Mouse (Mus musculus) heart, postnatal 0 days (tissue): Measurements from ENCODE around the gene Sez6l. TPM values are rescaled to one million over a fixed set of nuclear protein-coding genes. Genes with fewer than 3 reads are reported as not detected.
A peak's percentile ranks its signal among the peaks of the same experiment; 100 is the strongest.

ENCODE experiments used
- ATAC-seq: fragments of 200-750 bp; cut with Nextera tagmentation; 2 replicates; pipeline ENCODE4 v1.8.0; 2017; ENCODE audit warnings: low read depth, moderate number of reproducible peaks, moderate library complexity; ENCODE audit not compliant: insufficient read depth
- DNase-seq: peaks from one replicate; pipeline ENCODE4 v3.0.0-alpha.2; 2016; ENCODE audit warnings: low spot score
- H3K27ac ChIP-seq: fragments of 300-500 bp; sonication (generic); 2 replicates; pipeline ENCODE4 v1.5.1; 2014; ENCODE audit warnings: low read depth, mild to moderate bottlenecking
- H3K27me3 ChIP-seq: fragments of 300-500 bp; sonication (generic); 2 replicates; pipeline ENCODE4 v1.6.1; 2014; ENCODE audit warnings: low read length, mixed read lengths; ENCODE audit not compliant: control insufficient read depth, insufficient read depth
- H3K36me3 ChIP-seq: fragments of 300-500 bp; sonication (generic); replicated peaks from 2 replicates; pipeline ENCODE4 v1.6.1; 2014; ENCODE audit warnings: low read length, mixed read lengths; ENCODE audit not compliant: control insufficient read depth, insufficient read depth
- H3K4me1 ChIP-seq: fragments of 300-500 bp; sonication (generic); 2 replicates; pipeline ENCODE4 v1.6.1; 2014; ENCODE audit warnings: antibody characterized with exemption; ENCODE audit not compliant: control insufficient read depth, insufficient read depth
- H3K4me2 ChIP-seq: fragments of 300-500 bp; sonication (generic); 2 replicates; pipeline ENCODE4 v1.6.1; 2014; ENCODE audit warnings: low read depth, mild to moderate bottlenecking, low read length, moderate library complexity
- H3K4me3 ChIP-seq: fragments of 300-500 bp; sonication (generic); 2 replicates; pipeline ENCODE4 v1.5.1; 2014; ENCODE audit warnings: low read depth, low read length
- H3K9ac ChIP-seq: fragments of 300-500 bp; sonication (generic); replicated peaks from 2 replicates; pipeline ENCODE4 v1.6.1; 2014; ENCODE audit warnings: low read depth, low read length, mixed read lengths
- H3K9me3 ChIP-seq: fragments of 300-500 bp; sonication (generic); replicated peaks from 2 replicates; pipeline ENCODE4 v1.6.1; 2016; ENCODE audit warnings: low read length; ENCODE audit not compliant: control insufficient read depth
- CTCF ChIP-seq: IDR thresholded peaks from 2 replicates; pipeline ENCODE4 v1.5.1; 2016; ENCODE audit warnings: antibody characterized with exemption, control low read depth, low read depth
- EP300 ChIP-seq: IDR thresholded peaks from 2 replicates; pipeline ENCODE4 v1.6.1; 2016; ENCODE audit warnings: antibody characterized with exemption, low read depth
- WGBS: fragments of 180-500 bp; shearing (Covaris S2); extraction: QIAGEN DNeasy Blood & Tissue Kit; methylation state at CpG from one replicate; pipeline ENCODE4 v1.1.7; 2014; 5-methylcytosine and 5-hydroxymethylcytosine counted together
- polyA plus RNA-seq: library from polyadenylated mRNA; unstranded; fragments of >200 nt; fragmentation: Nextera tagmentation; extraction: Ambion mirVana; gene quantifications from 2 replicates; pipeline ENCODE4 v1.2.1, GENCODE M21; 2015
- total RNA-seq: library from RNA; depleted of rRNA; stranded (reverse); fragments of >200 nt; gene quantifications from 2 replicates; pipeline ENCODE4 v1.2.3, GENCODE M21; 2014; ENCODE audit warnings: low replicate concordance

The Sez6l gene
- total and polyA plus RNA-seq, 2 experiments from 2014 or later = 0.10 TPM; not detected in 1

DNA sequence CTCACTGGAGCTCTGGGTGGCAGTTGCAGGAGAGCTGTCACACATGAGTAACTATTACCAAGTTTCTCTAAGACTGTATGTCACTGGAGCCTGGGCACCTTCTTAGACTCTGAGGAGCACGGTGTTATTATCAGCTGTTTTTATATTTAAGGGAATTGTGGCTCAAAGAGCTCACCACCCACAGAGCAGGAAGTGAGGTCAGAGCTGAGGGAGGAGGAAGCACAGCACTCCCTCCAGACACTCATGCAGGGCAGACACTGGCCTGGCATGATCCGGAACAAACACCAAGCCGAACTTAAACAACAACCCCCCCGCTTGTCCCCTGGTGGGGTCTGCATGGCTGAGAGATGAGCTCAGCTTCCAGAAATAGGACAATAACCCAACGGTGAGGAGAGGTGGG lies 51.7 kb downstream of the Sez6l start:
- no peak overlapping the region for H3K27ac ChIP-seq
- H3K36me3 ChIP-seq = no peaks in the 10 kb centered on the region
- peaks cover 38% of the 10 kb centered on the region for H3K27me3 ChIP-seq
- WGBS = 18% methylated on average over 5 of the region's 5 CpGs
- H3K4me3 ChIP-seq = no peak overlapping the region
- ATAC-seq (peak; percentile 47; the same call in 1 of the 2 replicates), DNase-seq (no peak)
- no peak overlapping the region for H3K4me2 ChIP-seq
- no peaks in the 10 kb centered on the region for H3K9me3 ChIP-seq
- H3K4me1 ChIP-seq = no peaks in the 10 kb centered on the region
- TF ChIP-seq CTCF (no peak), EP300 (no peak)
- no peak overlapping the region for H3K9ac ChIP-seq

GRCm38 (mm10) chr5:112523796-112524195 lies 53.2 kb downstream of the Sez6l start:
- Histone ChIP-seq H3K27ac (no peak overlapping the region), H3K4me1 (no peaks in the 10 kb centered on the region), H3K27me3 (peaks cover 39% of the 10 kb centered on the region), H3K9ac (no peak overlapping the region), H3K36me3 (no peaks in the 10 kb centered on the region), H3K4me2 (no peak overlapping the region), H3K9me3 (no peaks in the 10 kb centered on the region), H3K4me3 (no peak overlapping the region)
- ATAC-seq (no peak), DNase-seq (no peak)
- 87% methylated on average over 2 of the region's 2 CpGs for WGBS
- no peak for TF ChIP-seq EP300
- no peak for TF ChIP-seq CTCF

GRCm38 (mm10) chr5:112523331-112523730 lies 53.7 kb downstream of the Sez6l start:
- WGBS = 74% methylated on average over 4 of the region's 4 CpGs
- no peak for ATAC-seq

GRCm38 (mm10) chr5:112521703-112522527 lies 55.1 kb downstream of the Sez6l start:
- Histone ChIP-seq H3K4me2 (no peak overlapping the region), H3K9me3 (no peaks in the 10 kb centered on the region), H3K27me3 (peaks cover 36% of the 10 kb centered on the region), H3K4me3 (no peak overlapping the region), H3K4me1 (no peaks in the 10 kb centered on the region), H3K27ac (no peak overlapping the region), H3K36me3 (no peaks in the 10 kb centered on the region), H3K9ac (no peak overlapping the region)
- 10% methylated on average over 19 of the region's 19 CpGs for WGBS
- peak; percentile 27; the same call in 1 of the 2 replicates for ATAC-seq
- DNase-seq = no peak
- TF ChIP-seq EP300 = no peak
- no peak for TF ChIP-seq CTCF

More at GRCm38 (mm10) chr5:112523331-112523730, 53.7 kb downstream of the Sez6l start:
- Histone ChIP-seq H3K4me1 (no peaks in the 10 kb centered on the region), H3K9me3 (no peaks in the 10 kb centered on the region), H3K4me3 (no peak overlapping the region), H3K36me3 (no peaks in the 10 kb centered on the region), H3K9ac (no peak overlapping the region), H3K27me3 (peaks cover 36% of the 10 kb centered on the region), H3K27ac (no peak overlapping the region), H3K4me2 (no peak overlapping the region)
- no peak for DNase-seq
- no peak for TF ChIP-seq EP300
- TF ChIP-seq CTCF = no peak

GRCm38 (mm10) chr5:112520826-112521702 lies 55.9 kb downstream of the Sez6l start:
- no peaks in the 10 kb centered on the region; the same call in 1 of the 2 replicates for H3K9me3 ChIP-seq
- no peaks in the 10 kb centered on the region for H3K36me3 ChIP-seq
- H3K27ac ChIP-seq = no peak overlapping the region
- no peak overlapping the region for H3K9ac ChIP-seq
- ATAC-seq (no peak), DNase-seq (no peak)
- no peak for TF ChIP-seq CTCF
- TF ChIP-seq EP300 = no peak
- H3K4me2 ChIP-seq = no peak overlapping the region
- no peak overlapping the region for H3K4me3 ChIP-seq
- H3K4me1 ChIP-seq = no peaks in the 10 kb centered on the region
- peaks cover 37% of the 10 kb centered on the region for H3K27me3 ChIP-seq
- 21% methylated on average over 8 of the region's 8 CpGs for WGBS
